Mouse (Mus musculus) cortical plate, adult 2 months (tissue): Measurements from ENCODE around the gene Ak4. TPM values are rescaled to one million over a fixed set of nuclear protein-coding genes. Genes with fewer than 3 reads are reported as not detected.

Experiments used
- H3K27ac ChIP-seq: fragments of 200-500 bp; 2 replicates; pipeline ENCODE4 v1.5.1; 2012; ENCODE audit warnings: low read length, control low read depth, inconsistent platforms; ENCODE audit not compliant: insufficient read depth
- H3K4me1 ChIP-seq: fragments of 200-500 bp; 2 replicates; pipeline ENCODE4 v1.6.1; 2011; ENCODE audit warnings: low read length; ENCODE audit not compliant: control insufficient read depth, insufficient read depth
- H3K4me3 ChIP-seq: fragments of 200-500 bp; 2 replicates; pipeline ENCODE4 v1.5.1; 2011; ENCODE audit warnings: mild to moderate bottlenecking, low read length, control low read depth; ENCODE audit not compliant: insufficient read depth
- CTCF ChIP-seq: fragments of 200-500 bp; IDR thresholded peaks from 2 replicates; pipeline ENCODE4 v1.5.1; 2011; ENCODE audit warnings: mild to moderate bottlenecking, control low read depth, low read length; ENCODE audit not compliant: insufficient read depth; ENCODE audit errors: extremely low read depth
- POLR2A ChIP-seq: fragments of 200-500 bp; IDR thresholded peaks from 2 replicates; pipeline ENCODE4 v1.6.1; 2011; ENCODE audit warnings: mild to moderate bottlenecking, low read length, control low read depth; ENCODE audit not compliant: insufficient read depth; ENCODE audit errors: extremely low read depth
- polyA plus RNA-seq: library from polyadenylated mRNA; depleted of rRNA; stranded (reverse); fragments of >200 nt; gene quantifications from 2 replicates; pipeline ENCODE4 v1.2.3, GENCODE M21; 2012

The Ak4 gene
- polyA plus RNA-seq, 1 experiment, result 33.6 TPM

DNA sequence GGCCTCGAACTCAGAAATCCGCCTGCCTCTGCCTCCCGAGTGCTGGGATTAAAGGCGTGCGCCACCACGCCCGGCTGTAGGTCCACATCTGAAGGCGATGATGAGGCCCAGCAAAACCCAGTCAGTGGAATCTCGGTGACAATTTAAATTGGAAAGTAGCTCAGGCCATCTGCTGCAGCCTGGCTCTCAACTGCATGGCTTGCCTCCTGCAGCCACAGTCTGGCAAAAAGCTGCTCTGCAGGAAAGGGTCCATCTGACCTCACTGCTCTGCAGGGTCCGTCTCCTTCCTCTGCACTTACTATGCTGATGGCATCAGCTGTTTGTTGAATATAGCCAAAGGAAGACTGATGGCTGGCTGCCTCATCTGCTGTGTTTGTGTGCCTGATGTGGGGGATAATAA lies 3.9 kb downstream of the Ak4 start:
- Histone ChIP-seq H3K4me1 (peaks cover 2% of the 10 kb centered on the region), H3K27ac (no peak overlapping the region), H3K4me3 (no peak overlapping the region)
- TF ChIP-seq CTCF (no peak), POLR2A (no peak)

DNA sequence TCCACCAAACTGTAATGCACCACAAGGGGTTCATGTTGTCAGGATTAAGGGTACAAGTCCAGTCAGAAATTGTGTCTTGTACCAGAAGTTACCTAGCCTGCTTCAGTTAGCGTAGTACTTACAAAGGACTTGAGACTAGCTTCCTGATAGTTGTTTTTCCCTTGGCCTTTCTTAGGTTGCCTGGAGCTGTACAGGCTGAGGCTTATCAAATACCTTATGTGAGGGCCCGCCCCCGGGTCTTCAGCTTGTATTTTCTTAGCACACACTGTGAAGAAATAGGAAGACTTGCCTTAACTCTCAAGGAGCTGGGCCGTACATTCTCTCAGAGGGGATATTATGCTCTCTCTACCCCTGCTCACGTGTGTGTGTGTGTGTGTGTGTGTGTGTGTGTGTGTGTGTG lies 4.5 kb downstream of the Ak4 start:
- no peak for TF ChIP-seq POLR2A
- TF ChIP-seq CTCF, result no peak
- peak overlapping the region; percentile 29; the same call in 1 of the 2 replicates for H3K27ac ChIP-seq
- H3K4me1 ChIP-seq, result peaks cover 2% of the 10 kb centered on the region
- no peak overlapping the region for H3K4me3 ChIP-seq

DNA sequence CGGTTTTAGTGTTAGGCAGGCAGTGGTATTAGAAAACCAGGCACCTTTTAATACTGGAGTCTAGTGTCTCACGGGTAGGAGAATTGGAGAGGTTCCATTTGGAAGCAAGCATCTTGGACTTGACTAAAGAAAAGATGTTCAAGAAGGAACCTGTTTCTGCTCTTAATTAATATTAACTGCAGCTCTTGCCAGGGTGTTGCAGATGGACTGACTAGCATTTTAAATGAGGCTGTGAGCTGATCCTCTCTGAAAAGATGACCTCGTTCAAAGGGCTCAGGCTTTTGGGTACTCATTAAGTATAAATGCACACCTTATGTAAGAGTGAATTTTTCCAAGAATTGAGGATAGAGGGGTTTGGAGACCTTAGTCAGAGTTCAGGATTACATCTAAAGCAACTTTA lies 5.4 kb downstream of the Ak4 start:
- H3K4me1 ChIP-seq, result peaks cover 2% of the 10 kb centered on the region
- no peak overlapping the region for H3K27ac ChIP-seq
- H3K4me3 ChIP-seq, result no peak overlapping the region
- TF ChIP-seq POLR2A, result no peak
- no peak for TF ChIP-seq CTCF

GRCm38 (mm10) chr4:101425119-101425518 lies 6.0 kb downstream of the Ak4 start:
- Histone ChIP-seq H3K4me1 (peaks cover 2% of the 10 kb centered on the region), H3K4me3 (no peak overlapping the region), H3K27ac (no peak overlapping the region)
- TF ChIP-seq POLR2A (no peak), CTCF (no peak)

- Histone ChIP-seq H3K27ac (no peak overlapping the region), H3K4me1 (peaks cover 2% of the 10 kb centered on the region), H3K4me3 (no peak overlapping the region)
- TF ChIP-seq POLR2A (no peak), CTCF (0 out of 2 replicates have a peak, but pooled peaks have one; percentile 23)
Observed at GRCm38 (mm10) chr4:101425666-101426065, 6.6 kb downstream of the Ak4 start.

- Histone ChIP-seq H3K4me3 (no peak overlapping the region), H3K4me1 (peaks cover 2% of the 10 kb centered on the region), H3K27ac (no peak overlapping the region)
- TF ChIP-seq POLR2A (no peak), CTCF (no peak)
Observed at GRCm38 (mm10) chr4:101426566-101426965, 7.5 kb downstream of the Ak4 start.

GRCm38 (mm10) chr4:101427886-101428680 lies 9.0 kb downstream of the Ak4 start:
- H3K4me1 ChIP-seq, result peaks cover 3% of the 10 kb centered on the region
- H3K27ac ChIP-seq, result no peak overlapping the region
- H3K4me3 ChIP-seq, result no peak overlapping the region
- TF ChIP-seq POLR2A (no peak), CTCF (no peak)

DNA sequence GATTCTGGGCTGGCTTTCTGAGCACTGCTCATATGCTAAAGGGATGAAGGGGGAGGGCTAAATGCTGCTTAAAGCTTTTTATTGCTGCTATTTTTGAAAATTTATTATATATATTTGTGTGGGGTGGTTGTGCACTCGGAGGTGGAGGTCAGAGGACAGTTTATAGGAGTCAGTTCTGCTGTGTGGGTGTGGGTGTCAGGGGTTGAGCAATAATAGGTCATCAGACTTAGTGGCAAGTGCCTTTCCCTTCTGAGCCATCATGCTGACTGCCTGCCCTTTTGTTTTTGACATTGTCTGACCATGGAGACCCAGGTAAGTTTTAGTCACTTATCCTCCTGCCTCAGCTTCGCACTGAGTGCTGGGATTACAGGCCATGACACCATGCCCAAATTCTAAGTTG lies 10.0 kb downstream of the Ak4 start:
- H3K27ac ChIP-seq, result no peak overlapping the region
- TF ChIP-seq CTCF, result no peak
- no peak for TF ChIP-seq POLR2A

DNA sequence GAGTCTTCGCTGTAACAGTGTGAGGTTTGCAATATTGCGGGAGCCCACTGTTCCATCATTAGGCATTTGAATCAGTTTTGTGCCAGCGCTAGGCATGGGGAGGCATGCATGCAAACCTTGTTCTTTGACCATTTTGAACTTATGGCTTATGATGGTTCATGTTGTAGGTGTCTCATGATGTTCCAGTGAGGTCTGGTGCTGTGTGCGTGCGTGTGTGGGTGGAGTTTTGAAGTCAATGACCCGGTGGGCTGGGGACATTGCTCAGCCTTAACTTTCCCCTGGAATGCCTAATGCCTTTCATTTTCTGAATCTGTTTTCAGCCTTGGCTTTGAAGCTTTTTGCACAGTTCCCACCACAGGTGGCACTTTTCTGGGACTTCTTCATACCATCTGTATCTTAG lies 10.9 kb downstream of the Ak4 start:
- Histone ChIP-seq H3K4me1 (peaks cover 2% of the 10 kb centered on the region), H3K27ac (no peak overlapping the region), H3K4me3 (no peak overlapping the region)
- TF ChIP-seq CTCF (no peak), POLR2A (no peak)

More for the DNA sequence above, 10.0 kb downstream of the Ak4 start:
- H3K4me1 ChIP-seq, result peaks cover 2% of the 10 kb centered on the region
- no peak overlapping the region for H3K4me3 ChIP-seq

DNA sequence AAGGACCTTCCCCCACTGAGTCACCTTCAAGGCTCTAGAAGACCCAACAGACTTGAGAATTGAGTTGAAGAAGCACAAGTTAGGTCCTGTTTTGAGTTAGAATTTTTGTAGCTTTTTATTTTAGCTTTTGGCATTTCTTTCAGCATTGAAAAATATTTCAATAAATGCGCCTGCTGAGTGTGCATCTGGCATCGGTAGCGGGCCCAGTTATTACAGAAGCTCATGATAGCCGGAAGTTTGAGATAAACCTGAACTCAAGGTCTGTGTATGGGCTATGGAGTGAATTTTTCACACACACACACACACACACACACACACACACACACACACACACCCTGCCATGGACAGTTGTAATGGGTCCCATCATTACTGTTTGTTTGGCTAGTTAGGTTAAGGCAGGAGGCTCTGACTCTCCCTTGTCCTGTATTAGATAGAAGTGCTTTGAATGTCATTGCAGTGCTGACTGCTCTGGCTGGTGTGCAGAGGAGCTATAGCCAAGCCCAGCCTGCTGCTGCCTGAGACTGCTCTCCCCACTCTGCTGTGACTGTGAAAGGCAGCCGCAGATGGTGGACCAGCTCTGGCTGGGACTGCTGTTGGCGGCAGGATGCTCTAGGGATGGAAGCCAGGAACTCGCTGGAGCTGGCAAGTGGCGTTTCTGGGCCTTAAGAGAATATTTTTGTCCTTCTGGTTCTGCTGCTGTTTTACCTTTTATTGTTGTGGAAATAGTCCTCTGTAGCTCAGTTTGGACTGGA lies 17.9 kb downstream of the Ak4 start:
- Histone ChIP-seq H3K27ac (peak overlapping the region; percentile 9; the same call in 1 of the 2 replicates), H3K4me1 (peaks cover 3% of the 10 kb centered on the region; the same call in 1 of the 2 replicates)
- no peak for TF ChIP-seq CTCF
- 0 out of 2 replicates have a peak, but pooled peaks have one; percentile 14 for TF ChIP-seq POLR2A

GRCm38 (mm10) chr4:101438271-101438670 lies 19.2 kb downstream of the Ak4 start:
- Histone ChIP-seq H3K27ac (no peak overlapping the region), H3K4me1 (peaks cover 5% of the 10 kb centered on the region; the same call in 1 of the 2 replicates), H3K4me3 (no peak overlapping the region)
- no peak for TF ChIP-seq CTCF

More for the DNA sequence above, 17.9 kb downstream of the Ak4 start:
- H3K4me3 ChIP-seq, result no peak overlapping the region
